Mouse (Mus musculus) kidney, postnatal 36 days (tissue): ENCODE measurements around the gene Tdrd7.

Source experiments
- DNase-seq, 2 experiments: peaks; one replicate each; pipeline ENCODE4 v3.0.0; 2021 to 2022; ENCODE audit warnings: mixed read lengths in 2 of 2

The Tdrd7 gene

GRCm38 (mm10) chr4:45964771-45965439 is at the start of gene Tdrd7:
Gene Tdrd7 (plus strand): TSS chr4:45965334.
- DNase-seq, result peak; percentile 49 to 59

DNA sequence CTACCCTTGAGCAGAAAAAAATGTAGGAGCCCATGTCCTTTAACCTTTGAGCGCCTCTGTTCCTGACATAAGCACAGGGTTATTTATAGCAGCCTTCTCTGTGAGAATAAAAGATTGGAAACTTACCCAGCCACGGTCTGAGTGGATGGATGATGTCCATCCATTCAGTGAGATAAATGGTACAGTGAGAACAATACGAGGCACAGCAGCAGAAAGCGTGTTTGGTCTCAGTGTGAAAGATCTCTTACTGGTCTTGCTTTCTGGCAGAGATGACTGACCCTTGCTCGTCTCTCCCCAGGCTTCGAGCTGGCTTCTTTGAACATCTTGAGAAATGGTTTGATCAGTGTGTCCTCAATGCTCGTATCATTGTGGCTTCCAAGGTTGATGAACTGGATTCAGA is 48.0 kb upstream of the Tdrd7 start:
- no peak for DNase-seq

GRCm38 (mm10) chr4:45921663-45922435 is 43.3 kb upstream of the Tdrd7 start:
- no peak for DNase-seq

- no peak for DNase-seq
Observed at GRCm38 (mm10) chr4:45924011-45924410, 41.1 kb upstream of the Tdrd7 start.

DNA sequence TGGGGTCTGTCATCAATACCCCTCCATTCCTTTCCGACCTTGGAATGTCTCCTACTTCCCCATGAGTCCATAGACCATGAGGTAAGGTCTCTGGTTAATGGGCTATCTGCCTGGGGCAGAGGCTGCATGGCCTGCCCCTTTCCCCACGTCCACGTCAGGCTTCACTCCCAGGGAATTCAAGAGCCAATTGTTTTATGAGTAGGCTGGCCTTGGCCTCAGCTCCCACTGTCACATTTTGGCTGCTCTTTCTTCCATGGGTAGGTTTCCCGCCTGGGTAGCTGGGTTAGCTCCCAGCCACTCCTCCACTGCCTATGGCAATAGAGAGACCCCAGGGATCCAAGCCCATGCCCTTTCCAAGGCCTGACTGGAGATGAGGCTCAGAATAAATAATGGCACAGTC is 36.6 kb upstream of the Tdrd7 start:
- no peak for DNase-seq

DNA sequence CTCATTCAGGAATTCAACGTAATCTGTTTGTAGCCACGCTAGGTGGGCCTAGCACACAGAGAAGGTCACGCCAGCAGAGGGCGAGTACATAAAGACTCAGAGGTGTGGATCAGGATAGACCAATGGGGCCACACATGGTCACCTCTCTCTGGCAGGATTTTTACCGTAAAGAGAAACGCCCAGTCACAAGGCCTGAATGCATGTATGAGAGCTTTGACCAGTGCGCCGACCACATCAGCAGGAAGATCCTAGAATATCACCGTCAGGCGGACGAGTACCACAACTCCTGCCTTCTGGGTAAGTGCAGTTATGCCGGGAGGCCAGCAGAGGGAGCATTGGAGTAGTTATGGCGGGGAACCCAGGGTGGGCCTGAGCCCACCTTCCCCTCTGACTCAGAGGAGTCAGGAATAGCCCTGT is 23.5 kb upstream of the Tdrd7 start:
- peak; percentile 27 to 79 for DNase-seq

DNA sequence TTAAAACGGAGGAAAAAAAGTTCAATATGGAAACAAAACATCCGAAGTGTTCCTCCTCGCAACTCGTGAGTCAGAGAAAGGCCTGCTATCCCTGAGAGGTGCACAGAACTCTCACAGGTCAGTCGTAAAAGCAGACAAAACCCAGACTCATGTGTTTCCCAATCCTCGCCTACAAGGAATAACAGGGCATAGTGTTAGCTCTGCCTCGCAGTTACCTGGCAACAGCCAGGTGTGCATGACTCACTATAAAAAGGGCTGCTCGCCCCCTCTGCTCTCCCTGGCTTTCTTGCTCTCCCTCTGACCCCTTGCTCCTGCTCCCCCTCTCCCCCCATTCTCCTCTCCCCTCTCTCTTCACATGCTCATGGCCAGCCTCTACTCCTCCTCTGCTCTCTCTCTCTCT is 17.4 kb upstream of the Tdrd7 start:
- no peak for DNase-seq

GRCm38 (mm10) chr4:45949109-45949848 is 15.9 kb upstream of the Tdrd7 start:
- DNase-seq, result peak in 1 of 2 experiments; percentile 17

DNA sequence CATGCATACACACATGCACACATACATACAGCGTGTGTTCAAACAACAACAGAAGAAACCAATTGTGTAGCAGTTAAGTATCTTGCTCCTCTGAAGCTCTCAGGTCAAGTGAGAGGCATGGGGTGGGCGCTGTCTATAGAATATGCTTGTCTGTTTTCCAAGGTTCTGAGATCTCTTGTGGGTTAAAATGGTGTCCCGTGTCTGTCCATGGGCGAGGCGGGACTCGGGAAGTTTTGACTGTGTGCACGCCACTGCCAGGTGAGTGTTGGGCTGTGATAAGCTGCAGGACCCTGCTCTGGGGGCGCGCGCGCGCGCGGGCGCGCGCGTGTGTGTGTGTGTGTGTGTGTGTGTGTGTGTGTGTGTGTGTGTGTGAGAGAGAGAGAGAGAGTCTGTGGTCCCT is 13.3 kb upstream of the Tdrd7 start:
- no peak for DNase-seq

DNA sequence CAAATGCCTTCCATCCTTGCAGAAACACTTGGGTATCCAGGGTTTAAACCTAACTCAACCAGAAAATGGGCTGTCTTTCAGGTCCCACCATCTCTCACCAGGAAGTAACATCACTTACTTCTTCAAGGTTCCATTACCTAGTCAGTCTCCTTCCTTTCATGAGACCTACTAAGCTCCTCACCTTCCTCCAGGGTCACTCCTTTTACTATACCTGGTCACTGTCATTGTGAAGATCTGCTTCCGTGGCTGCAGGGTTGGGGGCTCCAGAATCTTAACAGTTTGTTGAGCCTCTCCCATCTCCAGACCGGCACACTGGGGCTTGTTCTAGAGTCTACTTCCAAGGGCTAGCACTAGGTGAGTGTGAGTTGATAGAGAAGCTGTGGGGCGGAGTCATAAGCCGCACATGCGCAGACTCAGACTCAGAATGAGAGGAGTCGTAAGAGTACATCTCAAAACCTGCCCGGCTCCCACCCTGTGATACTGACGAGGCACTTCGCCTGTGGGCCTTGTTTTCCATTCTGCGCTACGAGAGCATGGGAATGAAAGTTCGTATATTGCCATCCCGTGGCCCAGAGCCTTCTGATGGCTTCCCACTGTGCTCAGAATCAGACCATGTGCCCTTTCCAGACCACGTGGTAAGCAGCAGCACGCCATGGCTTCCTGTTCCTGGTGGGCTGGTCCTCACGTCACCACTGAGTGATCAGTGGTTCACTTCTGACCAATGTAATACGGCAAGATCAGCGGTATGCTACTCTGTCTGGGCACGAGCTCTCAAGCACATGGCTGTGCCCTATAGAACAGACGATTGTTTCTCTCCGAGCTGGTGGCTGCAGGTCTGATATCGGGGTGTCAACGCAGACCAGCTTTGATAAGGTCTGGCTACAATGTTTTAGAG is 11.9 kb upstream of the Tdrd7 start:
- DNase-seq, result no peak

DNA sequence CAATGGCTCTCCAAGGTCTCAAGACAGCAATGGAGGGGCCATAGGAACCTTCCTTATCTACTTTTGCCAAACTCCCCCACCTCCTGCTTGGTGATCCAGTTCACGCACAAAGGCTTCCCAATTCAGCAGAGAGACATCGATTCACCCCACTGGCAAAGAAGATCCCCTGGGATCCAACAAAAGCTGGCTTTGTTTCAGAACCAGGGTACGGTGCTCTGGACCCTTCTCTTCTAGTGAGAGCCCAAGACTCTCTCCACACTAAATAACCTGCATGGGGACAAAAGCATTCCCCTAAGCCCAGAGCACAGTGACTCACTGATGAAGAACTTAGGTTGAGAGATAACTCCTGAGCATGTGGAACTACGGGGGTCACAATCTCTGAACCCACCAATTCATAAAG is 9.9 kb upstream of the Tdrd7 start:
- no peak for DNase-seq

DNA sequence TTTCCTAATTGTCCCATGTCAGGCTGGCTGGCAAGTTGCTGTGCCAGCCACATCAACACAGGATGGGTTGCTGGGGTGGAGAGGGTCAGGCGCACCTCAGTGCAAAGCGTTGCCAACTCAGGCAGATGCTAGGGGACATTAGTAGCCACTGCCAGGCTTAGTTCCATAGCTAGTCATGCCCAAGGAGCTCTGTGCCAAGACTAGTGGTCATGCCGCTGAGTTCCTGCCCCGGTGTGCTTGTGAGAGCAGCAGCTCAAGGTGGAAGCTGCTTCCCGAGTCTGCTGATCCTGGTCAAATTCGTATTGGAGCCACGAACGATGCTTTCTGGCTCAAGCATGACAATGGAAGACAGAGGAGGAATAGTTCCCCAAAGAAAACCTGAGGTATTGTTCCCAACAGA is 9.0 kb upstream of the Tdrd7 start:
- no peak for DNase-seq

- no peak for DNase-seq
Observed at GRCm38 (mm10) chr4:45956706-45957105, 8.4 kb upstream of the Tdrd7 start.

- peak; percentile 73 to 76 for DNase-seq
Observed at GRCm38 (mm10) chr4:45965737-45966447, 758 bp downstream of the Tdrd7 start.

GRCm38 (mm10) chr4:45966716-45967115 is 1.6 kb downstream of the Tdrd7 start:
- peak; percentile 58 for DNase-seq

DNA sequence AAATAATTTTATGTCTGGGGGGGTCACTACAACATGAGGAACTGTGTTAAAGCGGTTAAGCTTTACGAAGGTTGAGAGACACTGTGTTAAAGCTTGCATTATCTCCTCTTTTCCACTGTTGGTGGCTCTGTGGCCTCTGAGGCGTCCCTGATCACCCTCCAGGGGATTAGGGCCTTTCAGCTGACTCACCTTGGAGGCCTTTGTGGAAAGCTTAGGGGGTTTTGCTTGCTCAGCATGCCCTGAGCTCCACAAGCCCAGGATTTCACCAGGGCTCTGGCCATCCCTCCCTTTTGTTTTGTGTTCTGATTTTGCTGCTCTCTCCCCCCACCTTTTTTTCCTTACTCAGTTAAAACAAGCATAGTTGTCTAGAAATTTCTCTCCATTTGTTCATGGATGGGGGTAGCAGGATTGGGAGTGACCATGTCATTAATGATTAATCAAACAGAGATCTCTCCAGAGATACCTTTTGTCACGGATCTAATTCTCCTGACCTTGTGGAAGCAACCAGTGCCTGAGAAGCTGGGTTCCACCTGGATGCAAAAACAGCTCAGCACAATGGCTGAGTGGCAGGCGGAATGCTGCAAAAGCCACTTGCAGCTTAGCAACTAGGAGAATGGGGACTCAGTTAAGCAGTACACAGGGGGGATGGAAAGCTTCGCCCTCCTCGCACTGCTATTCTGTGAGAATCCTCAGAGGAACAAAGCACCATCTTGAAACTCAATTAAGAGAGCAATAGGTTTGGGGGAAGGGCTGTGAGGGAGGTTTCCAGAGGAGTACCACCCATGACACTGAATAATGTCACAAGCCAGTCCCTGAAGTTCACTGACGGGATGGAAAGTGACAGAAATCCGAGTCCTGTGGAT is 2.6 kb downstream of the Tdrd7 start:
- DNase-seq, result peak; percentile 25 to 33

- no peak for DNase-seq
Observed at GRCm38 (mm10) chr4:45969051-45969450, 3.9 kb downstream of the Tdrd7 start.

- no peak for DNase-seq
Observed at GRCm38 (mm10) chr4:45970048-45970560, 5.0 kb downstream of the Tdrd7 start.

DNA sequence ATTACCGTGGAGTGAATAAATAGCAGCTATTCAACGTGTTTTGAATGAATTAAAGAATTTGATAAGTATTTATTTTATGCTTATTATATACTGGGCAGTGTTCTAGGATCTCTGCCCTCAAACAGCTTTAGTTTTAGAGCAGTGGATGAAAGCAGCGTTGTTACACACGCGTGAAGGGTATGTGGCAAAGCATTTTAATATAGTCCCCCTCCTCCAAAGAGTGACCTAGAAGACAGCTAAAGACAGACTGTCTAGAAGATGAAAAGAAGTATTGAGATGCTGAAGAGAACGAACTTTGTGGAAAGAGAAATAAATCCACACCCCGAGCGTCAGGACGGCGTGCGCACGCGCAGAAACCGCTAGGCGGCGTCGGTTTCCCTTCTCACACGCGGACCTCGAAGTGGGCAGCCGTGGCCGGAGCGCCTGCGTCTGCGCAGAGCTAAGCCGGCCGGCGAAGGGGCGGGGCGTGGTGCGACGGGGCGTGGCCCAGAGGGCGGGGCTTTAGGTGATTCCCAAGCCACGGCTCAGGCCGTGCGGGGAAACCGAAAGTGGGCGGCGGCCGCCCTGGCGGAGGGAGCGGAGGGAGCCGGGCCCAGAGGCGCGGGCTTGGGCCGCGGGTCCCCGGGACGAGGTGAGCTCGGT is 6.8 kb downstream of the Tdrd7 start:
- DNase-seq, result peak; percentile 98 to 100

- DNase-seq, result peak; percentile 79 to 83
Observed at GRCm38 (mm10) chr4:45972448-45972854, 7.3 kb downstream of the Tdrd7 start.
